Mouse (Mus musculus): ENCODE results near the gene Lbhd2. TPM values are rescaled to one million over a fixed set of nuclear protein-coding genes. Genes with fewer than 3 reads are reported as not detected.

Gene Lbhd2
- total and polyA plus RNA-seq, 3 experiments, result not detected

DNA sequence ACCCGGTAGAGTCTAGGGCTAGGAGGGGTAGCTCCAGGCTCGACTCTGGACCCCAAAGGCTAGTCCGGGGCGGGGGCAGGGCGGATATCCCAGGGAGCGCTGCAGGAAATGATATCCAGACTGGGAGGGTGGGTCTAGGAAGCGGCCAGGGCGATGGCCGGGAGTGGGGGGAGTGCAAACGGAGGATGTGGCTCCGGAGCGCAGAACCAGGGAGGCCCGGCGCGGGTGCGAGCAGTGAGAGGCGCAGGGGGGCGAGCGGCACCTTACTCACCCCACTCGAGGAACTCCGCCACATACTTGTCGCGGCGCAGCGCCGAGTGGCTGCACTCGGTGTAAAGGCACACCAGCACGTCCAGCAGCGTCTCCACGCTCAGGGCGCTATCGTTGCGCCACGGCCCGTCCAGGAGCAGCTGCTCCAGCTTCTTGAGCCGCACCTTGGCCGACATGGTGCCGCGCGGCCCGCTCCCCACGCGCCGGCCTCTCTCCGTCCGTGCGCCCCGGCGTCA is 29.7 kb upstream of the Lbhd2 start:
- H3K27ac ChIP-seq (ENCODE audit: control insufficient read depth, low read depth, low read length), result no peak overlapping the region

DNA sequence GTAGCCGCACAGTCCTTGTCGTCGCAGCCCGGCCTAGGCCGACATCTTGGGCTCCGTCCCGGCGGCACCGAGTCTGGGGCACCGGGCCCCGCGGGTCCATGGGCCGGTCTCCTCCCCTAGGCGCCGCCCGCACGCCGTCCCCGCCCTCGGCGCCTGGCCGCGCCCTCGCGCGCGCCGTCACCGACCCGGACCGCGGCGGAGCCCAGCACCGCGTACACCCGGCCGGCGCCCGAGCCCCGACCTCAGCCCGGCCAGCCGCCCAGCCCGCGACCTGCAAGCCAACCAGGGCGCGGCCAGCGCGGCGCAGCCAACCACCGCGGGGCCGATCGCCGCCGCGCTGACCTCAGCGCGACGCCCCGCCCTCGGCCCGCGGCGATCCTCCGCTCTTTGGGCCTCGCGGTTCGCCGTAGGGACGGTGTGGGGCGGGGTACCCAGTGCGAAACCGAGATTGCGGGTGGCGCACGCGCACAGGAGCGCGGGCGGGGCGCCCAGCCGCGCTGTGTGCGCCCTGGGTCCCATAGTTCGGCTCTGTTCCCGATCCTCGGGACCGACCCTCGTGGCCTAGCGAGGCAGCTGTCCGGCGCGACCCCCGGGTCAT is 29.1 kb upstream of the Lbhd2 start, which contains the start of gene Cdc42bpb:
Cdc42bpb (minus strand) TSS at position 343 of the 598 bp plus-strand sequence.
- H3K27me3 ChIP-seq (ENCODE audit: control insufficient read depth in 1 of 2, insufficient read depth in 2 of 2, low read length in 2 of 2), result peaks cover 0 to 3% of the 10 kb centered on the region in 2 experiments; a peak in 3 of 4 replicates
- no peak for DNase-seq (ENCODE audit: low read depth, low spot score)
- TF ChIP-seq KAT2A (conservative IDR thresholded peaks at IDR 0.05; ENCODE audit: low read depth, low read length) (no peak), ZNF384 (IDR thresholded peaks at IDR 0.05; ENCODE audit: low read depth, low read length) (no peak), TCF12 (IDR thresholded peaks at IDR 0.05; ENCODE audit: low read depth, low read length) (no peak), EP300 (IDR thresholded peaks at IDR 0.05; ENCODE audit: low read depth in 1 of 2, low read length in 2 of 2) (no peak), MAZ (IDR thresholded peaks at IDR 0.05; ENCODE audit: low read depth, low read length) (no peak), CHD2 (IDR thresholded peaks at IDR 0.05; ENCODE audit: low read length) (no peak), MYC (IDR thresholded peaks at IDR 0.05; ENCODE audit: low read depth, low read length) (no peak), BHLHE40 (IDR thresholded peaks at IDR 0.05; ENCODE audit: borderline replicate concordance, low read depth, low read length) (no peak), HCFC1 (IDR thresholded peaks at IDR 0.05; ENCODE audit: low read depth, low read length) (no peak), USF1 (IDR thresholded peaks at IDR 0.05; ENCODE audit: low read depth, low read length) (no peak), NRF1 (IDR thresholded peaks at IDR 0.05; ENCODE audit: insufficient read depth, low read depth, low read length, poor library complexity, severe bottlenecking) (no peak)
- no peak within 1 kb of the TSS for H3K27ac ChIP-seq (ENCODE audit: control insufficient read depth, low read depth, low read length)
- H3K4me3 ChIP-seq (ENCODE audit: control insufficient read depth in 1 of 2, insufficient read depth in 1 of 2, low read depth in 2 of 2, low read length in 2 of 2), result no peak within 1 kb of the TSS
- H3K9me3 ChIP-seq (replicated peaks; ENCODE audit: insufficient read depth, low read length), result no peaks in the 10 kb centered on the region
- no peak within 1 kb of the TSS for H3K9ac ChIP-seq (ENCODE audit: control insufficient read depth, low read depth, low read length, poor library complexity, severe bottlenecking)
- no peaks in the 10 kb centered on the region for H3K4me1 ChIP-seq (ENCODE audit: control insufficient read depth in 1 of 2, insufficient read depth in 2 of 2, low read length in 2 of 2)
- no peaks in the 10 kb centered on the region for H3K79me2 ChIP-seq (ENCODE audit: control insufficient read depth, insufficient read depth, low read length, poor library complexity)
- H3K36me3 ChIP-seq (ENCODE audit: control insufficient read depth in 1 of 2, insufficient read depth in 2 of 2, low read length in 2 of 2), result no peaks in the 10 kb centered on the region

More for the DNA sequence above, 29.7 kb upstream of the Lbhd2 start:
- no peaks in the 10 kb centered on the region for H3K4me1 ChIP-seq (ENCODE audit: control insufficient read depth in 1 of 2, insufficient read depth in 2 of 2, low read length in 2 of 2)
- H3K79me2 ChIP-seq (ENCODE audit: control insufficient read depth, insufficient read depth, low read length, poor library complexity), result no peaks in the 10 kb centered on the region
- DNase-seq (ENCODE audit: low read depth, low spot score), result no peak
- H3K36me3 ChIP-seq (ENCODE audit: control insufficient read depth in 1 of 2, insufficient read depth in 2 of 2, low read length in 2 of 2), result no peaks in the 10 kb centered on the region
- peaks cover 0 to 2% of the 10 kb centered on the region in 2 experiments; a peak in 3 of 4 replicates for H3K27me3 ChIP-seq (ENCODE audit: control insufficient read depth in 1 of 2, insufficient read depth in 2 of 2, low read length in 2 of 2)
- H3K4me3 ChIP-seq (ENCODE audit: control insufficient read depth in 1 of 2, insufficient read depth in 1 of 2, low read depth in 2 of 2, low read length in 2 of 2), result no peak overlapping the region
- TF ChIP-seq ZC3H11A (IDR thresholded peaks at IDR 0.05; ENCODE audit: low read depth, low read length) (no peak), TCF12 (IDR thresholded peaks at IDR 0.05; ENCODE audit: low read depth, low read length) (no peak), MYB (IDR thresholded peaks at IDR 0.05; ENCODE audit: low read depth, low read length) (no peak), POLR2AphosphoS2 (IDR thresholded peaks at IDR 0.05; ENCODE audit: low read length) (no peak), MYC (IDR thresholded peaks at IDR 0.05; ENCODE audit: low read depth, low read length) (no peak), HCFC1 (IDR thresholded peaks at IDR 0.05; ENCODE audit: low read depth, low read length) (no peak), POLR2A (IDR thresholded peaks at IDR 0.05; ENCODE audit: control insufficient read depth in 1 of 2, insufficient read depth in 1 of 2, low read depth in 1 of 2, low read length in 2 of 2, poor library complexity in 1 of 2) (no peak), CHD2 (IDR thresholded peaks at IDR 0.05; ENCODE audit: low read length) (no peak), E2F4 (IDR thresholded peaks at IDR 0.05; ENCODE audit: borderline replicate concordance, low read depth, low read length) (no peak), ZKSCAN1 (IDR thresholded peaks at IDR 0.05; ENCODE audit: low read depth, low read length) (no peak), ETS1 (IDR thresholded peaks at IDR 0.05; ENCODE audit: low read depth, low read length) (no peak), MAFK (IDR thresholded peaks at IDR 0.05; ENCODE audit: borderline replicate concordance, low read depth, low read length) (no peak), USF2 (IDR thresholded peaks at IDR 0.05; ENCODE audit: borderline replicate concordance in 1 of 2, insufficient read depth in 1 of 2, low read depth in 1 of 2, low read length in 2 of 2) (no peak), SIN3A (IDR thresholded peaks at IDR 0.05; ENCODE audit: low read length) (no peak), JUND (IDR thresholded peaks at IDR 0.05; ENCODE audit: low read depth, low read length) (no peak), CHD1 (IDR thresholded peaks at IDR 0.05; ENCODE audit: low read depth, low read length) (no peak), TAL1 (IDR thresholded peaks at IDR 0.05; ENCODE audit: low read length) (no peak)
- no peaks in the 10 kb centered on the region for H3K9me3 ChIP-seq (replicated peaks; ENCODE audit: insufficient read depth, low read length)
- no peak overlapping the region for H3K9ac ChIP-seq (ENCODE audit: control insufficient read depth, low read depth, low read length, poor library complexity, severe bottlenecking)

Measured in MEL (cell line).